Mouse (Mus musculus) skeletal muscle tissue, adult 2 months (tissue): ENCODE measurements at regions not wholly inside any gene's neighbourhood (a gene's known extent, or its start where the extent isn't known, plus 50 kb on each side); places are given as distances from the start of the nearest gene placed in this dataset.
"Not testable (repeated sequence)": the region's sequence is repeated elsewhere in the genome, so short reads cannot be mapped to it uniquely, and the experiment has no call there.

ENCODE experiments used
- DNase-seq: peaks from one replicate; pipeline ENCODE4 v3.0.0-alpha.2; 2012; ENCODE audit warnings: low read depth, low spot score

DNA sequence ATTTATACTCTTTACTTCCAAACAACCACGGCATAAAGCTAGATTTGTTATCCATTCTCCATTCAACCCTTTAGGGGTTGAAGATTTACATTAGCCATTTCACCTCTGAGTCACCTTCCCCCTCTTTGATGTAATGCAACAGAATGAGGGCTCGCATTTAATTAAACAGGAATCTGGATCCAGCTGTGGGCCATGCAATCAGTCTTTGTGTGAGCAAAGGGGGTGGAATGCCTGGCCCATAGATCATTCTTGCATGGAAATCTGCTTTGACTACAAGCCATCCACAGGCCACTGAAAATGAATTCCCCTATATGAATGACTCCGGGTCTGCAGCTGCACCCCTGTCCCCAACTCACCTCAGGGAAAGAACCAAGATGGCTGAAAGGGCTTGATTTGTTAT is 574.4 kb downstream of the Cypt12 start:
- DNase-seq: no peak

DNA sequence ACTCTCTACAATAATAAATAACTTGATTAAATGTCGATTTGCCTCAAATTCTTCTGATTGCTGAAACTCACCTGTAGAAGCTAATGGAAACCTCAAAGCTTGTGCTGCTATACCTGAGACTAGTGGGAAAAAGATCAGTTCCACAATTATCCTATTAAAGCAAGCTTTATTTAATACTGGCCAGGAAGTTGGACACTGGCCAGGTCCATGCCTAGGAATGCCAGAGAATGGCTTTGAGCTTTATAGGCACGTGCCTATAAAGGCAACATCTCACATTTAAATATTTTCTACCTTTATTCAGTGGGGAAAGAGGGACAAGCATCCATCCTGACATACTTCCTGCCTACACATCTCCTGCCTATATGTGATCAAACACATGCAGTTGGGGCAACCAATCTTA is 575.8 kb downstream of the Cypt12 start:
- DNase-seq: no peak

DNA sequence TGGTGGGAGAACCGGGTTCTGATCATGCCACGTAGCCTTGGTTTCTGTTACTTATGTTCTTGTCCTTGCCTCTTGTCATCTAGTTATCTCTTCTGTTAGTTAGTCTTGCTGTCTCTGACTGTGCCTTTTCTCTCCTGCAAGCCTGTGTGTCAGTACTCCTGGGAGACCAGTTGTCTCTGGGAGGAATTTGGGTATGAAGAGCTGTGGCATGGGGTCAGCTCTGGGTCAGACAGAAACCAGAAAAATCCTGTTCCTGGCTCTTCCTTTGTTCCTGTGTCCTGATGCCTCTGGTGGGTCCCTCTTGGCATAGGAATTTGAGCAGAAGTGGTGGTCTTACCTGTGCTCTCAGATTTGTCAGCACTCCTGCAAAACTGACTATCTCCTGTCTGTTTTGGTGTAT is 609.0 kb downstream of the Cypt12 start:
- no peak for DNase-seq

DNA sequence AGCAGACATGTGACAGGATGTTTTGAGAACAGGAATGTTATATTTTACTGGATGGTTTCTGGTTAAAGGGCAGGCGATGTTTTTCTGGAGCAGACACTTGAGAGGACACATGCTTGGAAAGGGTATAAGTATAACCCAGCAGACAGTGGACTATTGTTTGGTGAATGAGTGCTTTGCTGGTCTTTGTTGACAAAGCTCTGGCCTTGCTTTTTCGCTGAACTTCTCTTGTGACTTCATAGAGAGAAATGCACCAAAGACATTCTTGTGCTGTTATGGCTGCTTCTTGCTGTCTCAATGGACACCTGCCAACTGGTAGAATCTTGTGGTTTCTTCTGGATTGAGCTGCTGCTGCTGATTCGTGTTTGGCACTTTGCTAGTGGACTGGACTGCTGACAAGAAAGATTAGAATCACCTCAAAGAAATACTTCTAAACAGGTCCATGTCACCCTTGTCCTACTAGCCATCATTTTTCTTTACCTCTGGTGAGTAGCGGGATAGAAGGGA is 612.1 kb downstream of the Cypt12 start:
- DNase-seq: no peak

DNA sequence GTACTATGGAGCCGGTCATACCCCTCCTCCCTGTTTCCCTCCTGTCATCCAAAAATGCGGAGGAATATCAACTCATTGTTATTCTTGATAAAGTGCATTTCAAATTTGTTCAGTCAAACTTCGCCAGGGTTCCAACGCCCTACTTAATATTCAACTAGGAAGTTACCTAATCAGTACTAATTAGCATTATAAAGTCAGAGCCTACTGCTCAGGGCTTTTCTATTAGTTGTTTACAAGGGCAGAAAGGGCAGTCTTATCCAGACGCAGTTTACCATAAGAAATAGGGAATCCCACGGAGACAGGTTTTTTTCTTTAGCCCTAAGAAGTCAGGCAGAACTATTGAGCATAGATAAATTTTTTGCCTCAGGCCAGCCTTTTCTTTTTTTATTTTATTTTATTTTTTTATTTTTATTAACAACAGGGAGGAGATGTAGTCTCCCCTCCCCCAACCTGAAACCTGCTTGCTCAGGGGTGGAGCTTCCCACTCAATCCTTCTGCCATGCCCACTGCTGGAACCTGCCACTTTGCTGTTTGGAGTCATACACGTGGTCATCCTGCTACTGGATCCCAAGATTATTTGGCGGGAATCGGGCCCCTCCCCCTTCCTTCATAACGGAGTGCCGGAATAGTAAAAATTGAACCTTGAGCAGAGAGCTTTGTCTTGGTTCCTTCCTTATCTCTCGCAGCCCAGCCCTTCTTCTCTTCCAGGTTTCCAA is 632.9 kb downstream of the Cypt12 start:
- not testable (repeated sequence) for DNase-seq

DNA sequence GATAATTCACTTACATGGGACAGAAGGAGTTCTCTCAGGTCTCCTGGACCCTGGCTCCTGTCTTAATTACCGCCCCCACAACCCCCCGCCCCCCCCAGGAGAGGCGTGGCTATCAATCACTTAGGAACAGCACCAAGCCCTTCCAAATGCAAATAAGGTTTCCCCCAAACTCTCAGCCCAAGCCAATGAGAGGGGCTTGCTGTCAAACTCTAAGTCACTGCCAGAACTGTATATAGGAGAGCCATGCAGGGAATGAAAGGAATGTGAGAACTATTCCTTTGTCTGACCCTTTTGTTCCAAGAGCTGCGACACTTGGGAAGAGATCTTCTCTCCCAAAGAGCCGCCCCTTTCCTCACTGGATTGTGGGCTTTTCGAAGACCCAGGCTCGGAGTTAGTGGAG is 672.4 kb downstream of the Cypt12 start:
- no peak for DNase-seq

DNA sequence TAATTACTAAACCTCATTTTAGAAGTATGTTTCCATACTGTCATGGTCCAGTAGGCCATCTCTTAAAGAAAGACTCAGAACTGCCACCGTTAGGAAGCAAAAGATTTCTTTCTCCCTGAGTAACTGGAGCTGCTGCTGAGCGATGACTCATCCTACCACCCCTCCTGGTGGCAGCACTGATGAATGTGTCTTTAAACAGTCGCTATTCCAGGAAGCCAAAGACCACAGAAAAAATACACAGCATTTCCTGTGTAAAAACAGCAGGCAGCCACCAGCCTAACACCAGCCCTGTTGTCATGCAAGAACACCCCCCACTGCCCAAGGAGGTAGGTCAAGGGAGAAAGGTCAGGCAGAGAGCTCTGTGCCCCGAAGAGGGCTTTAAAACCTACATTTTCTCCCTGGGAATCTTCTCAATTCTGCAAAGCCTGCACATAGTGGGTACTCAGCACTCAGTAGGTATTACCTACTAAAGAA is 675.7 kb downstream of the Cypt12 start:
- peak; percentile 37 for DNase-seq

DNA sequence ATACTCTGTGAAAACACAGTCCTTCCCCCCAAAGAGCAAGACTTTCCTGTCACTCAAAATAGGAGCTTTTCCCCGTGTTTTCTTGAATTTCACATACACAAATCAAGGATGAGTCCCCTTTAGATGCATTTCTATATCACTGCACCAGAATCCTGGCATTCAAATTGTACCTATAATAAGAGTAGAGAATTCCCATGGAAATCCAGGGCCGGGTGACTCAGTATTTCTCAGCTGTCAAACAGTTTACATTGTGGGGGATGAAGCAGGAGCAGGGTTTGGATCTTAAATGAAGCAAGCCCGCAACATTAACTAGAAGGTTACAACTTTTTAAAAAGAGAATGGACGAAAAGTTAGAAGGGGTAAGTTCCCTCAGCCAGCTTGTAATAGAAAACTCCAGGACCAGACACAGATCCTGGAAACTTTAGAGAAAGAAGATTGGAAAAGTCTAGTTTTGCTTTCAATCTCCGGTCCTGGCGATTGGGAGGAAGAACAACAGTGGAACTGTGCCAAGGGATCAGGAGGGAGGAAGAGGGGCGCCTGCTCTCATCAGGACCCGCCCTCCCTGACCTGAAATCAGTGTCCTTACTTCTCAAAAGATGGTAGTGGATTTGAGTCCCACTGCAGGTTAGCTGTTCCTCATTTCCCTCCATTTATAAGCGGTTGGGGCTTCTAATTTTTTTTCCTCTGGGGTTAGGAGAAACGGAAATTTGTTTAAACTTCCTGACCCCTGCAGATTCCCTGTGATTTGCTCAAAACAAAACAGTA is 676.4 kb downstream of the Cypt12 start:
- peak; percentile 25 for DNase-seq

DNA sequence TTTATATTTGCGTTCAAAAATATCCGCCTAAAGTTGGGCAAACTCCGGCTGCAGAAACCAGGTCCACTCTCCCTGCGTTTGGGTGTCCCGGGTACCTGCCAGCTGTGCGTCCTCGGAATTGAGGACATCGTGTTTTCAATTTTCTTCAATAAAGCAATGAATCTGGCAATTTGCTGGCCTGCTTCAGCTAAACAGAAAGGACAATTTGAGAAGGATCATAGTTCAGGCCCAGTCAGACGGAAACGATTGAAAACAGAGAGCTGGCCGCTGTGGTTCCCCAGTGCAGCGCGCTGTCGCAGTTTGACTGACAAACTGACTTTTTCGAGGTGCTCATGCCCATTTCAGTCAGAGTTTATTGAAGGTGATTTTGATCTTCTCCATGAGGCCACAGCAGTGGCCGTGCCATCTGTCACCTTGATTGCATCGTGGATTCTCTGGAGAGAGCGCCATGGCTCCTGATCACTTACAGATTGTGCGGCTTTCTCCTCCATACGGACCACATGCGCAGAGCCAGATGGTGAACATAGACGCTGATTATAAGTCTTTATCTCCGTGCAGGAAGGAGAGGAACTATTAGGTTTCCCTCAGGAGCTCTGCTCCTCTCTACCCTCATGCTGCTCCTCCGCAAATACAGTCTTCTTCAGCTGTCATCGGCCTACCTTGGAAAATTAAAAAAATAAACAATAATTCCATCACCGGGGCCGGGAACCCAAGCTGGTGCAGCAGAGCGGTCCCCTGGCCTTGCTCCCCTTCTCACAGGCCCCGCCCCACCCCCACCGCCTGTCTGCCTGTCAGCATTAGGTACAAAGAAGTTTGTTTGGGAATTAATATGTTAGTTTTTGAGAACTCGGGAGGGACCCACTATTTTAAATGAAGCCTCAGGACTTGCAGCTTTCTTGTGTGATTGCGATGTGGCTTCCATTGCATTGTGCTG is 677.5 kb downstream of the Cypt12 start:
- no peak for DNase-seq

DNA sequence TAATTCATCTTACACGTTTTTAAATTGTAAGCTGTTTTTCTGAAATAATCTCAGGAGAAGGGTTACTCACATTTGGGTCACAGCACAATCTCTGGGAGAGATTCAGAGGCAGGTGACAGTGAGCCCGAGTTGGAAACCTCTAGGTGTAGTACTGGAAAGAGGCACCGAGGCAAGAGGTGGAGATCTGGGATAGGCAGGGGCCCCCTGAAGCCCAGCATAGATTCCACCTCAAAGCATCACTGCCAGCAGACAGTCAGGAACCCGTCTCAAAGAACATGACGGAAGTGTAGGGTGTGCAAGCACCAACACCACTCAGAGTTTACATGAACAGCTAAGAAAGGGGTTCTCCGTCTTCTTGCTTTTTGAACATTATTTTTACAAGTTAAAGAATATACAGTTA is 678.2 kb downstream of the Cypt12 start:
- no peak for DNase-seq

DNA sequence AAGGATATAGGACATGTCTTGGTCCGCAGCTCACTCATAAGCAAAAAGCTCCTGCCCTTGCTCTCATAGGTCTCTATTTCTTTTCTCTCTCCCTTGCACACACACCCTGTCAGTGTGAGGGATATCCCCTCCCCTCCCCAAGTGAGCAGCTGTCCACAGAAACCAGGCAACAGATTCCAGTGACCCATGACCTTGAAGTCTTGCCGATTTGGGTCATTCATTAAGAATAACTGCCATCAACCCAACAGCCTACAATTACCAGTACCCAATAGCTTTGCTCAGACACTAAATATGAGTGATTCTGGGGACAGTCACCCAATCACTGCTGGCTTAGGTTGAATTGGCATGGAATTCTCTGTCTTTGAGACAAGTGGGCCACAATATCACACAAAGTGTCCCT is 678.6 kb downstream of the Cypt12 start:
- DNase-seq: no peak

DNA sequence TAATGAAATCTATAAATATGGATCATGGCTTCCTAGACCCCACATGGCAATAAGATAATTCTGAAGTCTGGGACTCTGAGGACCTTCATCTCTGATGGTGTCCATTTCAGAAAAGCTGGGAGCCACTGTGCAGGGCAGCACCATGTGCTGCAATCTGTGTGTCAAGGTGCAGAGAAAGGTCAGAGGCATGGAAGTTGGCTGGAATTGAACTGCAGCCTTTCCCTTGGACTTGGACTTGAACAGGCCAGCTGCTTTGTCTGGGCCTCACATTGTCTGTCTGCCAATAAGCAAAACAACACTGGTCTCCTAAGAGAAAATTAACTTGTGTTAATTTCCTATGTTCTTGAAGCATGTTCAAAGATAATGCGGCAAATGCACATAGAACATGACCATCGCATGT is 681.0 kb downstream of the Cypt12 start:
- no peak for DNase-seq

DNA sequence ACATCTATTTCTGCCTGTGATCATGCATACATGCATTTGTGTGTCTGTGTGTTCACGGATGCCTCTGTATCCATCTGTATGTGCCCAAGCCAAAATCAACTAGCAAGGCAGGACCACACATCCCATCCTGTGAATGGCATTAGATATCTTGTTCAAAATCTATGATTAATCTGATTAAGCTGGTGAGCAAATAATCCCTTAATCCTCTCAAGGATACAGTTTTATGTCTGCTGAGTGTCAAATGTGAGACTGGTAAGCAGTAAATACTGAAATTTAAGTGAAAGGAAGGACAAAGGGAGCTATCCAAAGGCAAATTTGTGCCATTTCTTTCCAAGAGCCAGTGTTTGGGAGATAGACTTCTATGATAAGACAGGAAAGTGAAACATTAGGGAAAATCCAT is 683.4 kb downstream of the Cypt12 start:
- DNase-seq: no peak

DNA sequence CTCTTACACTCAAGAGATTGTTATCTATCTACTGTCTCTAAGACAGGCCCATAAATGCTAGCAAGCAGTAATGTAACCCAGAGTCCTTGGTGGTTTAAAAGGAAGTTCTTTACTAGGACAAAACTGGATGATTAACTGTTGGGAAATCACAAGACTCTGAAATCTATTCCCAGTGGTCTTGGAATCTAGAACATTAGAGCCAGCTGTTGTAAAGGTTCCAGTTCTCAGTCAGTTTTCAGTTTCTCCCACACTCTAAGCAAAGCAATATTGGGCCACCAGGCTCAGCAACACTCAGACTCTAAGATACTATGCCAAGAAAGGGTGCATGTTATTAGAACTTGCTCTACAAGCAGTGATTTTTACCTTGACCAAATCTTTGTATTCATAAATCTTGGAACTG is 686.6 kb downstream of the Cypt12 start:
- DNase-seq: peak; percentile 44

DNA sequence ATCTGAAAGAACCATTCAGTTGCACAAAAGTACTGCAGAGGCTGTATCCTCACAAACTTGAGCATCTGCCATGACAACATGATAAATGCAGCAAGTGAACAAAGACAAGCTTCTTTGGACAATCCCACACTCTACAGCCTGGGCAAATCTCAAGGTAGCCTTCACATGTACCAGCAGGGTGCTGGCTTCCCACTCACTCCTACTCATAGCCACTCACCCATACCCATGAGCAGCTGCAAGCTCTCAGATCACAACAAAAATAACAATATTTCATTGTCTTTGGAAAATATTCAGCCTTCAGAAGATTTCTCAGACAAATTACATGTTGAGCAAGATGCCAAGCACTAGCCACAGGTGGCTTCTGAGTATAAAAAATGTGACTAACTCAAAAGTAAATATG is 689.3 kb downstream of the Cypt12 start:
- no peak for DNase-seq

DNA sequence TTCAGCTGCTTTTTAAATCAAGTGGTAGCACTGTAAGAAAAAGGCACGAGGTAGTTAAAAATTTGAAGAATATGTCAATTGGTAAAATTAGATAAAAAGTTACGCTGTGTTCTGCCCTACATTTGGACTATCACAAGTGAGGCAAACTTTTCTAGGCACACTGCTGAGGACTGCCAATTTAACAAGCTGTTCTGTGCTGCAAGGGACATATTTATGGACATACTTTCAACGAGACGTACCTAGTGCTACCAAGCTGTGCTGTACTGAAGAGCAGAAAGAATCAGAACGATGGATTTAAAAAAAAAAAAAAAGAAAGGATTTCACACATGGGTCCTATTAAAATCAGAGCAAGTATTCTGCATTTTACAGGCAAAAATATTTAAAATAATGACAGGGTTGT is 692.1 kb downstream of the Cypt12 start:
- no peak for DNase-seq

DNA sequence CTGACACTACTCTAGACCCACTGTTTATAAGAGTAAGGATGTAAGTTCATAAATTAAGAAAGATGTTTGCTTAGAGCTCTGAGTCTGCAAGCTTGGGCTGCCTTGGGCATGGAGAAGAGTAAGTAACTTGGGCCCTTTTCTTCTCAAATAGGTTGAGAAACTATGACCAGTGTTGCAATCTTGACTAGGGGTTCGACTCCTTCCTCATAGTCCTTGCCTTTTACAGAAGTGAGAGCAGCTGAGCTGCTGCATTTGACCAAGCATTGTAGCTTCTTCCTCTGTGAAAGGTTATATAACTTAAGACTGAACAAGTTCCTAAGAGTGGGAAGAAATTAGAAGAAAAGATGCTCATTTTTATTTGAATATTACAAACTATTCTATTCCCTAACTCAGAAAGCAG is 693.5 kb downstream of the Cypt12 start:
- no peak for DNase-seq

DNA sequence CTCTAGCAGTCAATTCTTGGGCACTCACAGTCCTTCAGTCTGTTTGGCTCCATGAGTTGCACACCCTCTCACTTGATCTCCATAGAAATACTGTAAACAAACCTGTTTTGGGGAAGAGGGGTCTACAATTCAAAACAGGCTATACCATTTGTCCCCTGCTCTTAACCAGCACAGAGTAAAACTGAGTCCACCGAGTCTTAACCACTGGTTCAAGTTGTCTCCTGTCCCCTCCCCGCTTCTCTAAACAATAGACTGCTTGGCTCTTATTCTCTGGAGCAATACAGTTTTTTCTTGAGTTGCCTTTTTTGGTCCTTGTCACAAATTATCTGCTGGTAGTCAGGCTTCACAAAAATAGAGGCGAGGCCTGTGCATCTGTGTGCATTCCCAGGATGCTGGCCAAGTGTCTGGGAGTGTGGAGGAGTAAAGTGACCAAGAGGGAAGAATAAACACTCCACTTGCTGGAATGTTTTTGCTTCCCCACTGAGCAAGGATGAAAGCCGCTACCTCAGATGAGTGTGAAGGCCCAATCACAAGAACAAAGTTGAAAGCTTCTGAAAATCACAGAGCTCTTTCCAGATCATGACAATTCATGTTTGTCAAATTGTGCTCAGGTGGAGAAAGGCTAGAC is 695.3 kb downstream of the Cypt12 start:
- DNase-seq: no peak

DNA sequence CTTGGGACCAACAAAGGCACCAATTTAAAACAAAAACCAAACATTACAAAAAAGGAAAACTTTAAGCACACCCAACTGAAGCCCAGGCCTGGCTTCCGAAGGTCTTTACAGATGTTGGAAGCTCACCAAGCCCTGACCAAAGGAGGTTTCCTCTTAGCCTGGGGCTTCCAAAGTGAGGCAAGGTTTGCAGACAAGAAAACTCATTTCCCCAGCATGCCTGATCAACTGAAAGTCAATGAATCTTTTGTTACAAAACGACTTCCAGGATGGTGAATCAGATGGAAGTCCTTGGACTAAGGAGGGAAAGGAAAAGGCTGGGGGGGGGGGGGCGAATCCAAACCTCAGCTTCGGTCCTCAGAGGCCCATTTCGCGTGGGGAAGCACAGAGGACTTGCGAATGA is 697.3 kb downstream of the Cypt12 start:
- DNase-seq: no peak

DNA sequence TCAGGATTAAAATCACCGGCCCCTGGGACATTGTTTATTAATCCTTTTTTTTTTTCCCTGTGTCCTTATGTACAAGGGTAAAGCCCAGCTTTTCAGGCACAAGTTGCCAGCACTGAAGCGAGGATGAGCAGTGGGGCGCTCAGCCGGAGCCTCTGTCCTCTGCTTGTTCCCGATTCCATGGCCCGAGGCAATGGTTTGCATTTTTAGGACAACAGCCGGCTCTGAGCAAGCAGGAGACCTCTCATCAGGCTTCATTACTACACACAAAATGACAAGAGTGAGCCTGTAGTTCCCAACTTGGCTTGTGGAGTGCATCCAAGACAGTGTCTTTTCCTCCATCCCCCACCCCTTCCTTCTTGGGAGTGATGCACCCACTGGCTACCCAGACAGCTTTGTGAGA is 697.7 kb downstream of the Cypt12 start:
- DNase-seq: no peak

DNA sequence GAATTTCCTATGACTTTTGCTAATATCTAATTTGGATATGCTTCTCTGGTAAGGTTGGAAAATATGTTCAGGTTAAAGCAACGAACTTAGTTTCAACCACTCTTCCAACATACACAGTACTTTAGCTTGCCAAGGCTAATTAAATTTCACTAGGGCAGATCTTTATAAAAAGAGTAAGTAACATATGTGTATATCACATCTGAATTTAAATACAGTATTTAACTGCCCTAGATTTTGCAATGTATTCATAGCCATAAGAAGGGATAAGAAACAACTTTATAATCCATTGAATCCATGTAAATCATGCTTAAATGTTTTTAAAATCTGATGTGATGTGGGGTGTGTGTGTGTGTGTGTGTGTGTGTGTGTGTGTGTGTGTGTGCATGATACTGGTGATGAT is 705.3 kb downstream of the Cypt12 start:
- no peak for DNase-seq

DNA sequence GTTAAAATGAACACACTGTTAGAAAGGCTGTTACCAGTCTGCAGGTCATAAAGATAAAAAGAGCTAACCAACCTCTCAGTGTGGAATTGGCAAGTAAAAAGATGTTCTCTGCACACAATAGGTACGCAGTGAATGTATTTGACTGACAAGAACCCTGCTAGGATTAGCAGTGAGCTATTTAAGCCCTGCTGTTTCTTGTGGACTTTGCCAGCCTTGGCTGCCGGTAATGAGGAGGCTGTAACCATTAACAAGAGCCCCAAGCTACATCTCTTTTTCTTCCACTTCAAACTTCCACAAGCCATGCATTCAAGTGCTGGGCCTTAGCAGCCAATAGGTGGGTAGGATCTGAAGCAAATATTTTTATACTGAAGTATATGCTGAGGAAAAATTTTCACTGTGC is 717.5 kb downstream of the Cypt12 start:
- no peak for DNase-seq
